Mouse (Mus musculus): ENCODE results near the gene Cit. TPM values are rescaled to one million over a fixed set of nuclear protein-coding genes. Genes with fewer than 3 reads are reported as not detected.

Gene Cit
- polyA plus RNA-seq, 1 experiment: 47.3 TPM

DNA sequence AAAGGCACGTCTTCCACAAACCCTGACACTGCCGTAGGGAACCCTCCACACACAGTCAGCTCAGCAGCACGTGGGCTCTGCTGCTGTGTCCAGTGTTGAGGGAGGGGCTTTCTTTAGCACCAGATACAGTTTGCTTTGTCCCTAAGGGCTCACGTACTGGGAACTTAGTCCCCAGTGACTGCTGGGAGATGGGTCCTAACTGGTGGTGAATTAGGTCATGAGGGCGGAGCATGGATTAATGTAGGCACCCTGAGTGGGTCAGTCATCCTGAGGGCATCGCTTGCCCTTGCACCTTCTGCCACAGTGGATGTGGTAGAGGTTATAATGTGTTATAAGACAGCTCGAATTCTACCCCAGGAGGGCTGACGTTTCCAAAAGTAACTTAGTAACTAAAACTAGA, 172.3 kb downstream of the Cit start:
- Histone ChIP-seq H3K27ac (ENCODE audit: insufficient read depth, low read length) (no peak overlapping the region), H3K27me3 (ENCODE audit: control insufficient read depth, insufficient read depth, low read length) (no peaks in the 10 kb centered on the region), H3K4me3 (replicated peaks; ENCODE audit: insufficient read depth, low read depth, low read length) (no peak overlapping the region), H3K4me1 (ENCODE audit: control insufficient read depth, insufficient read depth, low read length) (no peaks in the 10 kb centered on the region)
- DNase-seq: no peak
- WGBS: 90% methylated on average over 8 of the region's 8 CpGs
- no peak for TF ChIP-seq POLR2A (IDR thresholded peaks at IDR 0.05; ENCODE audit: borderline replicate concordance, insufficient read depth, low read length)
- TF ChIP-seq CTCF (IDR thresholded peaks at IDR 0.05; ENCODE audit: borderline replicate concordance, insufficient read depth, low read depth, low read length): no peak

DNA sequence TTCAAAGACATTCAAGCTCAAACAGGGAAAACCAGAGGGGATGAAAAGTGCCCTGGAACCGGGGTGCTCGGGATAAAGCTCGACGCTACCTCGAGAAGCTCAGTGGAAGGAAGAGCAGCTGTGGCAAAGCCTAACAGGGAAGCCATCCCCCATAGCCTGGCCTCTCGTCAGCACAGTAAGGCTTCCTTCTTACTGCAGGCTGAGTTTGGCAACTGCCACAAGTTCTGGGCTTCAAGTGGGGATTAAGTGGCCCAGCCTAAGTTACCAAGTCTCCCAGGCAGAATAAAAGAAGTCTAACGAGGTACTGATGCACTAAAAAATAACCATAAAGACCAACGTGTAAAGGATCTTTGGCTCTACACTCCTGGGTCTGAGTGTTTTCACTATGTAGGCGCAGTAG, 173.1 kb downstream of the Cit start:
- no peaks in the 10 kb centered on the region for H3K4me1 ChIP-seq (ENCODE audit: control insufficient read depth, insufficient read depth, low read length)
- WGBS: 90% methylated on average over 9 of the region's 9 CpGs
- no peaks in the 10 kb centered on the region for H3K27me3 ChIP-seq (ENCODE audit: control insufficient read depth, insufficient read depth, low read length)
- TF ChIP-seq CTCF (IDR thresholded peaks at IDR 0.05; ENCODE audit: borderline replicate concordance, insufficient read depth, low read depth, low read length) (no peak), POLR2A (IDR thresholded peaks at IDR 0.05; ENCODE audit: borderline replicate concordance, insufficient read depth, low read length) (no peak)
- H3K4me3 ChIP-seq (replicated peaks; ENCODE audit: insufficient read depth, low read depth, low read length): no peak overlapping the region
- no peak overlapping the region for H3K27ac ChIP-seq (ENCODE audit: insufficient read depth, low read length)
- DNase-seq: no peak

DNA sequence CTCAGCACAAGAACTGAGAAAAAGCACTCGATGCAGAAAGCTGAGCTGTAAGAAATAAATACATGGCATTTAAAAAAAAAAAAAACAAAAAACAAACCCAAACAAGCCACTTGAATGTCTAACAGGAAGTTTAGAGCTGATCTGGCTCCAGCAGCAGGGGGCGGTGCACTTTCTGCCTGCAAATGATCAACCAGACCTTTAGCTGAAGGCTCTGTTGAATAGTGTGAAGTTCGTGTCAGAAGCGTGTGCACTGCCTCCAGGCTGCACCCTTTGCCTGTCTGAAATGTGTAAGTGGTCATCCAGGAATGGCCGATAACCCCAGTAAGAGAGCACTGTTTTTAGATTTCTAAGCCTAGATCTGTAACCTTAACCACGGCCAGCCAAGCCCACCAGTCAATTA, 173.7 kb downstream of the Cit start:
- no peak overlapping the region for H3K27ac ChIP-seq (ENCODE audit: insufficient read depth, low read length)
- H3K4me1 ChIP-seq (ENCODE audit: control insufficient read depth, insufficient read depth, low read length): no peaks in the 10 kb centered on the region
- DNase-seq: no peak
- WGBS: 86% methylated on average over 6 of the region's 6 CpGs
- H3K27me3 ChIP-seq (ENCODE audit: control insufficient read depth, insufficient read depth, low read length): no peaks in the 10 kb centered on the region
- H3K4me3 ChIP-seq (replicated peaks; ENCODE audit: insufficient read depth, low read depth, low read length): no peak overlapping the region
- TF ChIP-seq POLR2A (IDR thresholded peaks at IDR 0.05; ENCODE audit: borderline replicate concordance, insufficient read depth, low read length): no peak
- TF ChIP-seq CTCF (IDR thresholded peaks at IDR 0.05; ENCODE audit: borderline replicate concordance, insufficient read depth, low read depth, low read length): no peak

DNA sequence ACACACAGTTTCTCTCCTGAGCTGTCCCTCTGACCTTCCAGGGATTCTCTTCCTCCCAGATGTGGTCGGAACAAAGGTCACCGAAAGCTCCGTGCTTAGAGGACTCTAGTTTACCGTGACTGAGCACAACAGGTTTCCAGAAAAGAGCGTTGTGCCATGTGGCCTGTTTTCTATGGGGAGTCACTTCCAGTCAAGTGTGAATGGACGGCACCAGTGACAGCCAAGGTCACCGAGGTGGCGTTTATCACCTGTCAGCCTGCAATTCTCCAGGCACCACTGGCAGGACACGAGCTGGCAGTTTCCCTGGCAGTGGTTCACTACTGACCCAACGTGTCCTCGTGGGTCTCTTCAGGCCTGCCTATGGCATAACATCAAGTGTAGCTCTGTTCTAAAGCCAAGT, 174.3 kb downstream of the Cit start:
- no peak overlapping the region for H3K27ac ChIP-seq (ENCODE audit: insufficient read depth, low read length)
- no peaks in the 10 kb centered on the region for H3K4me1 ChIP-seq (ENCODE audit: control insufficient read depth, insufficient read depth, low read length)
- 70% methylated on average over 11 of the region's 11 CpGs for WGBS
- no peaks in the 10 kb centered on the region for H3K27me3 ChIP-seq (ENCODE audit: control insufficient read depth, insufficient read depth, low read length)
- no peak for TF ChIP-seq CTCF (IDR thresholded peaks at IDR 0.05; ENCODE audit: borderline replicate concordance, insufficient read depth, low read depth, low read length)
- TF ChIP-seq POLR2A (IDR thresholded peaks at IDR 0.05; ENCODE audit: borderline replicate concordance, insufficient read depth, low read length): no peak
- no peak for DNase-seq
- H3K4me3 ChIP-seq (replicated peaks; ENCODE audit: insufficient read depth, low read depth, low read length): no peak overlapping the region

DNA sequence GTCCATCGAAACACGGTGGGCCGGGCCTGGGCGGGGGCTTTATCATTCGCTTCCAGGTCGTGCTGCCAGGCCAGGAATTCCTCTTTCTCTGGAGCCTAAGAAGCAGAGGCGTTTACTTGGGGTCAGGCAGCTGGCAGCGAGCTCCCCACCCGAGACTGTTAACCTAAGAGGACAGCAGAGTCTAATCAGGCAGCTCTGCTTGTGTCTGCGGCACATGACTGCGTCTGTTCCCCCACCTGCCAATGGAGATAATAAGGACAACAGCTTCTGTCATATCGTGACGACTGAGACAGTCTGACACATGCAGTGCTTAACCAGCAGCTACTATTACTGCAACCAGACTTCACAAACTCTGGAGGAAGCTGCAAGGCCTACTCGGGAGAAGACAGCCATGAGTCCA, 176.5 kb downstream of the Cit start:
- DNase-seq: no peak
- TF ChIP-seq POLR2A (IDR thresholded peaks at IDR 0.05; ENCODE audit: borderline replicate concordance, insufficient read depth, low read length) (no peak), CTCF (IDR thresholded peaks at IDR 0.05; ENCODE audit: borderline replicate concordance, insufficient read depth, low read depth, low read length) (no peak)
- Histone ChIP-seq H3K27ac (ENCODE audit: insufficient read depth, low read length) (no peak overlapping the region), H3K4me3 (replicated peaks; ENCODE audit: insufficient read depth, low read depth, low read length) (no peak overlapping the region), H3K4me1 (ENCODE audit: control insufficient read depth, insufficient read depth, low read length) (no peaks in the 10 kb centered on the region), H3K27me3 (ENCODE audit: control insufficient read depth, insufficient read depth, low read length) (no peaks in the 10 kb centered on the region)
- WGBS: 85% methylated on average over 14 of the region's 14 CpGs

DNA sequence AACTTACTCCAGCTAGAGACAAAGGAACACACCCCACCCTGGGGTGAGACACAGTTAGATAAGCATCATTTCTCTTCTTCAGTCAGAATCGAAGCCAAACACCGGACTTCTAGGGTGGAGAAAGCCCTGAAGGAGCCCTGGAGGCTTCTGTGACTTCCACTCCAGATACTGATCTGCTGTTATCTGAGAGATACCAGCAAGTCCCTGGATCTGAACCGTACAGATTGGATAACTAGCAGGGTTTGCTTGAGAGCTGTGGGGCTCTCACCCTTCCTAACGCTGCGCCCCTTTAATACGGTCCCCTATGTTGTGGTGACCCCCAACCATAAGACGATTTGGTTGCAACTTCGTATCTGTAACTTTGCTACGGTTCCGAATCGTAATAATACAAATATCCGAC, 177.1 kb downstream of the Cit start:
- Histone ChIP-seq H3K4me3 (replicated peaks; ENCODE audit: insufficient read depth, low read depth, low read length) (no peak overlapping the region), H3K27ac (ENCODE audit: insufficient read depth, low read length) (no peak overlapping the region), H3K27me3 (ENCODE audit: control insufficient read depth, insufficient read depth, low read length) (no peaks in the 10 kb centered on the region), H3K4me1 (ENCODE audit: control insufficient read depth, insufficient read depth, low read length) (no peaks in the 10 kb centered on the region)
- no peak for DNase-seq
- no peak for TF ChIP-seq CTCF (IDR thresholded peaks at IDR 0.05; ENCODE audit: borderline replicate concordance, insufficient read depth, low read depth, low read length)
- TF ChIP-seq POLR2A (IDR thresholded peaks at IDR 0.05; ENCODE audit: borderline replicate concordance, insufficient read depth, low read length): no peak
- WGBS: 90% methylated on average over 12 of the region's 12 CpGs

DNA sequence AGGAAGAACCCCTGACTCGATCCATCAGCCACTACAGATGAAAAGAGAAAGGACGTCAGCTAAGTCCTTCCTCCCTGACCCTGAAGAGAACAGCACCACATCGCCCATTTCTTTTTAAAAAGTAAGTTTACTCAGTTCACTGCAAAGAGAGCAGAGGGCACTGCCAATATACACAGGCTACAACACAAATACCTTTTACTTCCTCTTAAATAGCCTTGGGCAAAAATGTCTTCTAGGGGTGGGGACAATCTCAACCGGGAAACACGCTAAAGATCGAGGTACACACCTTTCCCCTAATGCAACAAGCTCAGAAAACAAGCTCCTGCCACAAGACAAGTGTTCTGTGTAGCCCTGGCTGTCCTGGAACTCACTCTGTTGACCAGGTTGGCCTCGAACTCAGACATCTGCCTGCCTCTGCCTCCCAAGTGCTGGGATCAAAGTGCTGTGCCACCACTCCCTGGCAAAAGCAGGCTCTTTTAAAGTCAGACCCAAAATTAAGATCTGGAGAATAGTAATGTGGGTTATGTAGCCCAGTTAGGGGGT, 177.7 kb downstream of the Cit start:
- Histone ChIP-seq H3K27me3 (ENCODE audit: control insufficient read depth, insufficient read depth, low read length) (no peaks in the 10 kb centered on the region), H3K4me1 (ENCODE audit: control insufficient read depth, insufficient read depth, low read length) (no peaks in the 10 kb centered on the region), H3K4me3 (replicated peaks; ENCODE audit: insufficient read depth, low read depth, low read length) (no peak overlapping the region), H3K27ac (ENCODE audit: insufficient read depth, low read length) (no peak overlapping the region)
- TF ChIP-seq CTCF (IDR thresholded peaks at IDR 0.05; ENCODE audit: borderline replicate concordance, insufficient read depth, low read depth, low read length) (no peak), POLR2A (IDR thresholded peaks at IDR 0.05; ENCODE audit: borderline replicate concordance, insufficient read depth, low read length) (no peak)
- no peak for DNase-seq
- 91% methylated on average over 7 of the region's 7 CpGs for WGBS

DNA sequence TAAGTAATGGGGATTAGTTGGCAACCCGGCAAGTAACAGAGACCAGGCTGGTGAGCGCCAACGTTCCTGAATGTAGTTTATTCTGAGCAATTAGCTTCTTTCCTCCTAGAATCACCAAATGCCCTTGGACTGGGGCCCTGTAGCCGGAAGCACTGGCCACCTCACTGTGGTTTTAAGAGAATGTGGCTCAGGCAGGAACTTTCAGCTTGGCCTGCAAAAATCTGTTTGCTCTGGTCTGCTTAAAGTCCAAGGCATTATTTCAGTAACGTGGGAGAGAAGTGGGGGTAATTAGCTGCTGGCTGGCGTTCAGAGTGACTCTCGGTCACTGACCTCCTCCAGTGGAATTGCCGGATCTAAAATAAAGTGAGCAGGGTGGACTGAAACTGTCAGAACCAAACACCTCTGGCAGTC, 178.2 kb downstream of the Cit start:
- H3K4me3 ChIP-seq (replicated peaks; ENCODE audit: insufficient read depth, low read depth, low read length): peak overlapping the region; percentile 57
- WGBS: 4% methylated on average over 8 of the region's 8 CpGs
- no peaks in the 10 kb centered on the region for H3K27me3 ChIP-seq (ENCODE audit: control insufficient read depth, insufficient read depth, low read length)
- no peak overlapping the region for H3K27ac ChIP-seq (ENCODE audit: insufficient read depth, low read length)
- DNase-seq: no peak
- H3K4me1 ChIP-seq (ENCODE audit: control insufficient read depth, insufficient read depth, low read length): no peaks in the 10 kb centered on the region
- no peak for TF ChIP-seq POLR2A (IDR thresholded peaks at IDR 0.05; ENCODE audit: borderline replicate concordance, insufficient read depth, low read length)
- TF ChIP-seq CTCF (IDR thresholded peaks at IDR 0.05; ENCODE audit: borderline replicate concordance, insufficient read depth, low read depth, low read length): no peak
